Mouse (Mus musculus) bone marrow, adult 2 months (tissue): Measurements from ENCODE around the gene Espl1.

Experiments used
- CTCF ChIP-seq: fragments of 200-500 bp; IDR thresholded peaks from 2 replicates; pipeline ENCODE4 v1.5.1; 2011; ENCODE audit warnings: low read length, control low read depth; ENCODE audit not compliant: control insufficient read depth, insufficient read depth
- POLR2A ChIP-seq: fragments of 200-500 bp; IDR thresholded peaks from 2 replicates; pipeline ENCODE4 v1.6.1; 2011; ENCODE audit warnings: low read depth, mild to moderate bottlenecking, control low read depth, low read length, borderline replicate concordance; ENCODE audit not compliant: control insufficient read depth

- TF ChIP-seq CTCF (no peak), POLR2A (no peak)
Observed at GRCm38 (mm10) chr15:102310074-102310845, 14.2 kb downstream of the Espl1 start.
